Mouse (Mus musculus) left cerebral cortex, adult 9 months (tissue): ENCODE data around the gene Etv5.
"Not testable (repeated sequence)": the region's sequence is repeated elsewhere in the genome, so short reads cannot be mapped to it uniquely, and the experiment has no call there.

Experiments
- DNase-seq, 2 experiments: peaks; one replicate each; pipeline ENCODE4 v3.0.0; 2022; ENCODE audit warnings: low spot score in 2 of 2

The Etv5 gene

DNA sequence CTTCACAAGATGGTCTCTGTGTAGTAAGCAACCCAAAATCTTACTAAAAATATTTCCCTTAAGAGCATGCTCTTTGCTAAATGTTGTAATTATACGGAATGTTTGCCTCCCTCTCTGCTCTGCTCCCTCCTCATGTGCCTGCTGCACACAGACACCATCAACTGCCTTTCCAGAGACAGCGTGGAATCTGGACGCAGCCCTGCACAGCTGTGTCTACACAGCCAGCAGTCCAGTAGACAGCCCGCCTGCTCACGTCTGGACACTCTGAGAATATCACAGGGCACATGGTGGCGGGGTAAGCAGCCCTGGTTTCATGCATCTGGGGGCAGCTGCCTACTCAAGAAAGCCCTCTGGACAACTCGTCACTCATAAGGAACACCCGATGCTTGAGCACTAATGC, 43.1 kb downstream of the Etv5 start:
- DNase-seq = no peak

DNA sequence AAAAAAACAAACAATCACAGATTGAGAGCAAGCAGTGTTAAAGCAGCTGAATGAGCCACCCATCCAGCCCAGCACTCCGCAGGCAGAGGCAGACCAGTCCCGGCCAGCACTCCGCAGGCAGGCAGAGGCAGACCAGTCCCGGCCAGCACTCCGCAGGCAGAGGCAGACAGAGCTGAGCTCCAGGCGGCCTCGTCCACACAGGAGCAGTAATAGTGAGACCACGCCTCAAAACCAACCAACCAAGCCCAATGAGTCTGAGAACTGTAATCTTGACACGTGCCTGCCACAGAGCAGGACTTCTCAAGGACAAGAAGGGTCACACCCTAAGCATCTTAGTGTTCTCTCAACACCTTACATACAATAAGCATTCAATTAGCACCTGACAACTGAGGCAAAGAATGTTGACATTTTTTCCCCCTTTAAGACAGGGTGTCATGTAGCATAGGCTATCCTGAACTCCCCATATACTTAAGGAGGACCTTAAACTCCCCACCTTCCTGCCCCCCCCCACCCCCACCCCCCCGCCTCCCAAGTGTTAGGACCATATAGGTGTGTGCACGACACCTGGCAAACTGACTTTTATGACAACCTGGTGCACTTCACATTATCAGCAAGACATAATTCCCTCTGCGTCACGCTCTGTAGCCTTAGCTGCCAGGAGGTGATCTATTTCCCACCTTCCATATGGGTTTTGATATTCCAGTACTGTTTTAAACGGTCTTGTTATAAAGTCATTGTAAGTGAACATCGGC, 44.2 kb downstream of the Etv5 start:
- no peak for DNase-seq

DNA sequence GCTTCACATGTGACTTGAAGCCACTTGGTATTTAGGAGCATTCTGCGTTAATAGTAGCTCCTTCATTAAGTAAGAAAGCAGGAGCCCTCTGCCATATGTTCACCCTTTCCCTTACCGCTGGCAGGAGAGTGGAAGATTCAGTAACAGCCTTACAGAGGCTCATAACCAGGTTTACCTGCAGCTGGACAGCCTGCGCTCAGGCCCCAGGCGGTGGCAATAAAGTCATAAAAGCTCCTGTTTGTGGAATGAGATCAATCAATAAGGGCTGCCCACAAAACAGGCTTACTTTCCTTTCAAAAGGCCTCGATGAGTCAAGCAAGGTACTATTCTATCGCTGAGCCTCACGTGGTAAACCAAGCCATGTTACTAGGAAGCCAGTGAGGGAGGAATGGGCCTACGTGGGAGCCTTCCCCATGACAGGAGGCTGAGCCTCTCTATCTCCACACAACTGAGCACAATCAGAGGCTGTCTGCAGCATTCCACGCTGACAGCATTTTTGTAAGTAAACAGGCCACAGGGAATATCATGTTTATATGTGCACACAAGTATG, 49.1 kb downstream of the Etv5 start:
- DNase-seq = no peak

DNA sequence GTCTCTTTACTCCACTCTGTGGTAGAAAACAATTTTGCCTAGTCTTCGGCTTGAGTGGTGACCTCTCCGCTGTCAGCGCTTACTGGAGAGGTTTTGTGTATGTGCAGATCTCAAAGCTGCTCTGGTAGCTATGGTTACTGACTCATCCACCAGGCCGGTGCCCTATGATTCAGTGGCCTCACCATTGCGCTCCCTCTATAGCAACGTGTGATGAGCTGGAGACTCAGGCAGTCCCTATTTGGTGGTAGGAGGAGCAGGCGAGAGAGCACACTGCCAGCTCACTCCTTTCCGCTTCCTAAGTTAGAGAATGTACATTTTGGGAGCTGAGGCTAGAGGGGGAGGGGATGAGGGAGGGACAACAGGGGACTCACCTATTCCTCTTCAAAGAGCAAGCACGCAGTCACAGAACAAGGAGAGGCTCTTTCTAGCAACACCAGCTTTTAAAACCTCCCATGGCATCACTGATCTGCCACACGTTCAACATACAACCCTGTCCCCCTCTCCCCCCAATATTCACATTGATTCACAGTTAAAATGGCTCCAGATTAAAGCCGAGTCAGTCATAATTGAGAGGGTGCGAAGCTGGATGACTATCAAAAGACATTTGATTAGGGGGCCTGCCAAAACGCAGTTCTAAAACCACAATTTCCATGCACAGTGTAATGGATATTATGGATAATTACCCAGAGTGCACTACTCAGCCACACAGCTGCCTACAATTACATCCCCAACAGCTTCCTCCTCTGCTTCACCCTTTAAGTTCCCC, 50.2 kb downstream of the Etv5 start:
- peak; percentile 49 to 72 for DNase-seq

DNA sequence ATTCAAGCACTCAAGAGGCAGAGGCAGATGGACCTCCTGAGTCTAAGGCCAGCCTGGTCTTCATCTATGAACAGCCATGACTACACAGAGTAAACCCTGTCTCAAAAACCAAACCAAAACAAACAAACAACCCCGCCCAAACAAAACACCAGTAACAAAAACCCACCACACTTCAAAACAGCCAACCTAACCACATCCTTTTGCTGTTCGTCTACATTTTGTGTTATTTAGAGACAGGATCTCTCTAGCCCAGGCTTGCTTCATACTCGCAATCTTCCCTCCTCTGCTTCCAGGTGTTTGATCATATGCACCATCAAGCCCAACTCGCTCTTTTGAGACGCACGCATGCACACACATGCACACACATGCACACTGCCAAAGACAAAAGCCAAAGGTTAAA, 51.8 kb downstream of the Etv5 start:
- DNase-seq = no peak

DNA sequence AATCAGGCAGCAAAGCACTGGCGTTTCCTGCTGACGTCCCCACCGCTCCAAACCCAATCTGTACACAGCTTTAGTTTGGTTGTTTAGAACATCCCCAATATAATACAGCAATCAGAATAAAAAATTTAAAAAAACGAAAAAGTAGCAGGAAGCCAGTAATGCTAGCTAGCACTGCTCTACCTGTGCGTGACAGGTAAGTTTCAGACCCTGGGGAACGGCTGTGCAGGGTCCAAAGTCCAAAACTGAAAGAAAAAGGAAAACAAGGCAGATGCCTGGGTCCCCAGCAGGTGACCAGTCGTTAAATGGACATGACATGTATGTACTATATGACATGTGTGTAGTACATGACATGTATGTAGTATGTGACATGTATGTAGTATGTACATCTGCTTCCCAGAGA, 57.5 kb downstream of the Etv5 start:
- not testable (repeated sequence) for DNase-seq

DNA sequence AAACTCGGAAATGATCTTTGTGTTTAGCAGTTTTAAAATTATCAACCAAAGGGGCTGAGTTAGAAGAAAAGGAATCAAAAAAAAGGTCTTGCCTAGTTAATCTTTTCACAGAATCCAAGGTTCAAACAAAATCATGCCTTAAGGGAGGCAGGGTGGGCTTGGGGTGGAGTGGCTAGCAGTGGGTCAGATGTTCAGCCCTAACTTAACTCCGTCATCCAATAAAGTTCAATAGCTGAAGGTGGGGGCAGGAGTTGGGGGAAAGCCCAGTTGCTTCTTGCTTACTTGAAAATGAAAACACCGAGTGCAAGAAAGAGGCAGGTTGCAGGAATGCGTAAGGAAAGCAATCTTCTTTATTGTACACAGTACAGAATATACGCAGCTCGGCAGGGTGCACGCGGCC, 58.5 kb downstream of the Etv5 start:
- DNase-seq = no peak

DNA sequence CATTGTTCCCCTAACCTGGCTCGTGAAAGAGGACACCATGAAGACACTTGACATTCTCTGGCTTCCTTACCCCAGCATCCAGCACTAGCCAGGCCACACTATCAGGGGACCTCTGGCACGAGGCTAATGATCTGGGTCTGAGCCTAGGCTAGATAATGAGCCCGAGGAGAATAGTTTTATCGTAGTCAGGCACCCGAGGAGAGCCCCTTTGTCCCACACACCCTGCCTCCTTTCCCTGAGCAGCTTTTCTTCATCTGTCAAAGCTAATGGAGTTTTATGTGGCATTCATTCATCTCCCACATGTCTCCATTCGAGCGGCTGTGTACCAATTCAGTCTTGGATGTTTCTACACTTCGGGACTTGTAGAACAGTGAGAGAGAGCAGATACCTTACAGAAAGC, 59.5 kb downstream of the Etv5 start:
- no peak for DNase-seq

DNA sequence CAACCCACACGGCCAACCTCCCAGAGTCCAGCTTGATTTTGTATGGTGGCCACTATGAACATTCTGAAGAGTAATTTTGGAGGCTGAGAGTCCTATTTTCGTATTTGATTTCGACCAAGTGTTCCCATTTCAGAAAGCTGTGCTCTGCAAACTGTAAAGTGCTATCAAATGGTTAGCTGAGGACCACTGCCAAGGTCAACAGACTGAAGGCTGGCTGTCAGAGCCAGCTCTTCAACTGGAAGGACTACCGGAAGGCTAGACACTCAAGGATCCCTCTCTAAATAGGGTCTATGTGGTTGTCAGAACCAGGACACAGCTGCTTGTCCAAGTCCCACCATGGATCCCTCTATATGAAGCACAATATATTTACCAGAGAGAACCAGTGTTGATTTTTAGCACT, 60.2 kb downstream of the Etv5 start:
- DNase-seq = no peak

DNA sequence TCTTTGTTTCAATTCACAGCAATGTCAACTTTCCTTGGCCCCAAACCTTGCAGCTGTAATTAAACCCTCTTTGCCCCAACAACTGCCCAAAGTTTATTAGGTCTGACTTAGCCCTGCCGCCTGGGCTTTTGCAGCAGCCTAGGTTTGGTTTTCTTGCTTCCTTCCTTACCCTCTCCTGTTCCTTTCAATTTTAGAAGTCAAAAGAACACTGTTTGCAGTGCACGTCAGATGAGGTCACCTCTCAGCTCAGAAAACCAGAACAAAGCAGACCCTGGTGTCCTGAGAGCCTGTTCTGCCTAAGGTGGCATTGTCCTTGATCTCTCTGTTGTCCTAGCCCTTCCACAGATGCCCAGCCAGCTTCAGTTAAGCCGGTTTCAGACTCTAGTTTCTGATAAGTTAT, 61.8 kb downstream of the Etv5 start:
- no peak for DNase-seq

DNA sequence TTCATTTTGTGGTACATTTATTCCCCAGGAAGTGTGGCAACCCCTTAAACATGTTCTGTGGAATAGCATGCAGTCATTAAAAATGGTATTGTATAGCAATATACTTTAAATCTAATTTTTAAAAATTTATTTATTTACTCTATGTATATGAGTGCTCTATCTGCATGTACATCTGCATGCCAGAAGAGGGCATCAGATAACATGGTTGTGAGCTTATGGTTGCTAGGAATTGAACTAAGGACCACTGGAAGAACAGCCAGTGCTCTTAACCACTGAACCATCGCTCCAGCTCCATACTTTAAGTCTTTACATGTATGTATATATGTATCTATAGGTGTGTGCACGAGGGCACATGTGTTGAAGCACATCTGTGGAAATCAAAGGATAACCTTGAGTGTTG, 64.6 kb downstream of the Etv5 start:
- DNase-seq = no peak

DNA sequence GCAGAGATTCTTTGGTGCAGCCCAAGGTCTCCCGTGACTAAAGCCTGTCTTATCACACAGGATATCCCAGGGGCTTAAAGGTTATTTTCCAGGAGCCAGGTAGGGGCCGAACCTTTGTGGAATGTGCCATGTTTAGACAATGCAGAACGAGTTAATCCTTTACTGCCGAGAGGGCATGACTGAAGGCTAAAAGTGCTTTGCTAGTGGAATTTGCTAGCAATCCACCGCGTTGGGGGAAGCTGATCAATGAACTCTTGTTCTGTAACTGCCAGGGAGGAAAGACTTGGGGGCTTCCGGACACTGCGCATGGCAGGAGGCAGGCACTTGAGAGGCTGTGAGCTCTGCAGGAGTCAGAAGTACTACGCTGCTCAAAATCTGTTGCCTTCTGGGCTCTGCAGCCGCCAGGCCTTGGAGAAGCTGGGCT, 66.8 kb downstream of the Etv5 start:
- no peak for DNase-seq

DNA sequence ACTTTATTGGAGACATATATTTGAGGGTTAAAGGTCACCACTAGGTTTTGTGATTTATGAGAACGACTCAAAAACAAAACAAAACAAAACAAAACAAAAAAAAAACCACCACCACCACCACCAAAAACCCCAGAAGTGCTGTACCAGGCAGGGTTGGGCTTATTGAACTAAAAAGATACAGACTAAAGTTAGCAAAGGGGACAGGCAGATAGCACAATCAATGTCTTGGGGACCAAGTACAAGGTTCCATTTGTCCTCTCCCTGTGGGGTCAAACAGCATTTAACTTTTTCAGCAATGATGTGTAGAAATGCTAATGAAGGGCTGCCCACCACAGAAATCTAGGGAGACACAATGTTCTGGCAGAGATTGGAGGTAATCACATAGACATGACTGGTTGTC, 67.3 kb downstream of the Etv5 start:
- no peak for DNase-seq

DNA sequence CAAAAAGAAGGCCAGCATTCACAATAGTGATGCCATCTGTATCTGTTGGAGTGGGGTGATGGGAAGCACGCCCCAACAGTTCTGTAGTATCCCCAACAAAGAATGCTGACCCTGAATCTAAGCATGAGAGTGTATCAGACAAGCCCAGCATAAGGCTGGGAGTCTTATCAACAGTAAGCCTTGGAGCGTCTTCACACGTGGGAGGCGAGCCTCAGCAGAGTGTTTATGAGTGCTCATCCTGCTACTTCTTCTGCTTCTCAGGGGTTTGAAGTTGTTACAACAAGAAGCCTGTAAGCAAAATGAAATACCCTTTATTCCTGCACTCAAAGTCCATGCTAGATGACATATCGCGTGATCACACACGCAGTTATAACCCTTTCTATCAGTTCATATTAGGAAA, 72.4 kb downstream of the Etv5 start:
- peak in 1 of 2 experiments; percentile 33 for DNase-seq

DNA sequence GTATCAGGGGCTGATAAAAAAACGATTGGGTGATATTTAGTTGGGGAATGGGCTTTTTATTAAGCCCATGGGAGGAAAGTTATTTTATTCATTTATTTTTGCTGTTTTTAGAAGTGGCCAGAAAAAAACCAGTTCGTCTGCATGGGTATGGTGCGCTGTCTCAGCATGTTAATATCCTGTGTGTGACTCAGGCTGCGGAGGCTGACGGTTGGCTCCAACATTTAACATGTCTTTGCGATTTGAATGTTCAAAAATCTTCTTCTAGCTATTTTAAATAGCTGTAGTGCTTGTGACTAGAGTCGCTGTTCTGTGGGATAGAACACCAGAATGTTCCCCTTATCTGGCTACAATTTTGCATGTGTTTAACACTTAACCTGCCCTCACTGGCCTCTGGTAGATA, 73.5 kb downstream of the Etv5 start:
- DNase-seq = peak in 1 of 2 experiments; percentile 56

DNA sequence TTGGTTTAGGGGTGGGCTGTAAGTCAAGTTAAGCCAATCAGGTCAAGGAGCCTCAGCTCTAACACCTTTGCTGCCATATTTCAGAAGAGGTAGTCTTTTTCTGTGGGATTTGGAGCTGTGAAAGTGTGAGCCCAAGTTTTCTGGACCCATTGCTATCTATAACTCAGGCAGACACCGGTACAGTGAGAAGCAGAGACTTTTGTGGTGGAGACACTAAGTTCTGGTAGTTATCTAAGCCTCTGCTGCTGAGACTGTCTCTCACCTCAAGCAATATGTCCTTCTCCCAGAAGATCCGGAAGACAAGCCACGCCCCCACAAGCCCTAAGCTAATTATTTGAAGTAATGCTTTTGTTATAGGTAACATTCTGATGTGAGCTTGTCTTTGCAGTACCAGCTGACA, 73.9 kb downstream of the Etv5 start:
- DNase-seq = no peak

DNA sequence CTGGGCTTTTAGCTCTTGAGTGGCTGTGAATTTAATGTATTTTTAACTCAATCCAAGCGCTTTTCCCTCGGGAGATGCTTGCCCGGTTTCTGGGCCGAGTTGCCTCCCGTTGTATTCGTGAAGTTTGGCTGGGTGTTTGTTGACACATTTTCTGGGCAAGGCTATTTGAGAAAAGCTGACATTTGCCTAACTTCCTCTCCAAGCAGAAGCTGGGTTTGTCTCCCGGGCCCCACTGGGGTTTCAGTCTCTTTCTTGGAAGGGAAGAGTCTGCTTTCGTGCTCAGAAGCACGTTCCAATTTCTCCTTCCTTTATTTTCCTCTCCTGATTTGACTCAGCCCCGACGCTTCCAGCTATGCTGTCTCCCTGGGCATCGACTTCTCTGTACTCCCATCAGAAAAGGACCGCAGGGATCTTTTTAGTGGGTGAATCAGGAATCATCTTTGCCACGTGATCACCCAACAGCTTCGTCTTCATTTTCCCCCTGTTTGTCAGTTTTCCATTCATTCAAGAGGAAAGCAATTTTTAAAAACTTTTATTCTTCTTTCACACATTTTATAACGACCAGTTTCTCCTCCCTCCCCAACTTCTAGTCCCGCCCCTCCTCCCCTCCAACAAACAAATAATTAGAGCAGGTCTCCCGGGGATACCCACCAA, 80.7 kb downstream of the Etv5 start:
- DNase-seq = peak in 1 of 2 experiments; percentile 54

DNA sequence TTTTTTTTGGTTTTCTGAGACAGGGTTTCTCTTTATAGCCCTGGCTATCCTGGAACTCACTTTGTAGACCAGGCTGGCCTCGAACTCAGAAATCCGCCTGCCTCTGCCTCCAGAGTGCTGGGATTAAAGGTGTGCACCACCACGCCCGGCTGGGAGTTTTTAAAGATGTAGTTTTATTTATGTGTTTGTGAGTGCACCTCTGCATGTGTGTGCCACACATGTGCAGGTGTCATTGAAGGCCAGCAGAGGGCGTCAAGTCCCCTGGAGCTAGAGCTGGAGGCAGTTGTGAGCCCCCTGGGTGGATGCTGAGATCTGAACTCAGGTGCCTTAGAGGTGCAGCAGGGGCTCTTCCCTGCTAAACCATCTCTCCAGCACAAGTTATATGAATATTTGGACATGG, 85.3 kb downstream of the Etv5 start:
- DNase-seq = not testable (repeated sequence)

DNA sequence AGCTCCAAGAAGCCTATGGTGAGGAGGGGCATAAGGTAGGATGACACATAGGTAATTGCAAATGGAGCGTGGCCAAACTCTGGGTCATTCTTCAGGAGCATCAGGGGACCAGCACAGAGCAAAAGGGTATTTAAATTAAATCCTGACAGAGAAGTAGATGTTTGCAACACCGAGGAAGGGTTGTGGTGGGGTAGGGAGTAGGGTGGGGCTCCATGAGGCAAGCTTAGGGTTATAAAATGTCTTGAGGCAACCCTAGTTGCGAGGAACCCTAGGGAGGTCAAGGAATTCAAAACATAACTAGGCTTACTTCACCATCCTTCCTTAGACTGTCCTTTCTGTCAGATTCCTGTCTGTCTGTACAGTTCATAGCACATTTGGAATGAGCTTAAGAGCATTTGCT, 85.9 kb downstream of the Etv5 start:
- DNase-seq = no peak

DNA sequence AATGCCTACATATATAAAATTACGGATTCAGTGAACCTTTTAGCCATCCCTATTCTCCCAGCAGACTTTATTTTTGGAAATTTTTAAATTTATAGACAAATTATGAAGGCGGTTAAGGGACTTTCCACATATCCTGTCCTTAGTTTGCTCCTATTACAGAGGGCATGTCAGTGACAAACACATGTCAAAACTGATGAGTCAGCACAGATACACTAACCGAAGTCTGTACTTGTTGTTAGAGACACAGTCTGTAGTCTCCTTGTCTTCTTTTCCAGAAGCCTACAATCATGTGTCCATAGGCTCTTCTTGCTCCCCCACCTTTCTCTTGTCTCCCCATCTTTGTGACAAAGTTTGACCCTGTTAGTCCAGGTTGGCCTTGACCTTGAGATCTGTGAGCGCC, 88.3 kb downstream of the Etv5 start:
- no peak for DNase-seq

DNA sequence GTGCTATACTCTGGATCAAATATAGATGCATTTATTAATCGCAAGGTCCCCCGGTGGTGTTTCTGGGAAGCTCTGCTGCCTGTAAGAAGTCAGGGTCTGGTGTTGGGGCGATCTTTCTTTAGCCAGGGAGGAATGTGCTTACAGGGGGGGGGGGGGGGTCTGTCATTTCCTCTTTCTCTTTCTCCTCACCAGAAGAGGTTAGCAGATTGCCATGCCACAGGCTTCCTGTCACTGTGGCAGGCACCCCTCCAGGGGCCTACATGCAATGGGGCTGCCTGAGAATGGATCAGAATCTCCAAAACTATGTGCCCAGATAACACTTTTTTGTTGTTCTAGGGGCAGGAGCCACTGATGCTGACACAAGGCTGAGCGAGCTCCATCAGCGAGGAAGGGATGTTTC, 89.7 kb downstream of the Etv5 start:
- DNase-seq = no peak

DNA sequence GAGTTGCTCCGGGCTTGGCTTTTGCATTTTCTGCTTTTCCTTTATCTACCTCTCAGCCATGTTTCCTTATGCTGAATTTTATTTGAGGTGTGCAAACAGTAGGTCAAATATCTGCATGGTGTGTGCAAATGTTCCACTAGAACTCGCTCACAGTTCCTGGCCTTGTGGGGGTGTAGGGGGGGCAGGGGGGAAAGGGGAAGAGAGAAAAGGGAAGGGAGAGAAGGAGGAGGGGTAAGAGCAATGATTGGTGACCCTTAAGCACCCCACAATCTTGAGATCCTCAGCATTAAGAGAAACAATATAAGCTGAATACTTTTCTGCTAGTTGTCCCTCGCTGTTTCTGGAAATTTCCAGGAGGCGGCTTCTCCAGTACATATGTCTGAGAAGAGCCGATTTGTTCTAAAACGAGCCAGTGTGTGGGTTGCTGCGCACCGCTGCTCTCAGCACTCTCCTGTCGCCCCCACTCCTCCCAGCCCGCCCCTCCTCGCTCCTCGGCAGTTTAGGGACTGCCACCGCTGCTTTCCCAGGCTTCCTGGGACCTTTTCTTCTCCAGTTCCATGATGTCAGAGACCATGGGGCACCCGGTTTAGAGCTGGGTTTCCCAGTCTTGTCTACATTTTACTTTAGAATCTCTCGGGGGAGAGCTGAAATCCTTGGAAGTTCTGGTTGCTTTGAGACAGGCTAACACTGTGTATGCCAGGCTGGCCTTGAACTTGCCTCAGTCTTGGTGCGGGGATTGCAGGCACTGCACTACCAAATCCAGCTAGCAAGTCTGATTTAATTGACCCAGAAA, 90.8 kb downstream of the Etv5 start:
- DNase-seq = peak; percentile 71 to 85
